Mouse (Mus musculus) mouse embryonic stem cell (cell line): ENCODE measurements around the gene Tmem135.

ENCODE experiments used
- in situ Hi-C, 2 experiments: fragments of 300-500 bp; cut with MboI; formaldehyde crosslinking; loops; 1 replicate in 1 of 2; 3 replicates in 1 of 2; pipeline ENCODE4 v1.14.3; 2019 to 2020; ENCODE audit warnings: low sequenced_read_pairs in 2 of 2, low pct_unique_long_range_greater_than_20kb in 1 of 2, mixed read lengths in 1 of 2; ENCODE audit not compliant: unreplicated experiment in 1 of 2

Tmem135 gene

DNA sequence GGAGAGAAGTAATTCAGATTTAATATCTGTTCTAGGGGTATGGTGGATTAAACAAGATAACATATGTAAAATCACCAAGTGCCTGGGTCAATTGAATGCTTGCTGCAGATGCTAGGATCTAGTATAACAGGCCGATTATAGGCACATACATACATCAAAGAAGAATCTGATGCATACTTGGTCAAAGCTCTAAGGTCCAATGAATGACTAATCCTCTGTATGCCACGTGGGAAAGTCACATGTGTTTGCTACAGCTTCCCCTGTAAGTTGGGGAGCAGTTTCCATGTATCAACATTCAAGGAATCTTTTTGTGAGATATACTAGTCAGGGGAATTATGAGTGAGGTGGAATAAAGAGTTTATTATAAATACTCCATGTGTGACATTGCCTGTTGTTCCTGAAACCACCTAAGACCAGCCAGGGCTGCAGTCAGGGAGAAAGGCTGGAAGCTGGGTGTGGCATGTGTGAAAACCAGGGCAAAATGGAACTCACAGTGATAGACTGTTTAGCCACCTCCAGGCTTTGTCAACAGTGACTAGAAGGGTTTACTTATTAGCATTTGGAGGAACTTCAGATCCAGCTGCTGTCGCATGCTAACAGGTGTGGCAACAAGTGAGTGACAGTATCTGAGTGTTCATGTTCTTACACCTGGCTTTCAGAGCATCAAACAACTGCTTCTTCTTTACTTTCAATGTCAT is 6.0 kb downstream of the Tmem135 start:
- in situ Hi-C loops: no loop called here

DNA sequence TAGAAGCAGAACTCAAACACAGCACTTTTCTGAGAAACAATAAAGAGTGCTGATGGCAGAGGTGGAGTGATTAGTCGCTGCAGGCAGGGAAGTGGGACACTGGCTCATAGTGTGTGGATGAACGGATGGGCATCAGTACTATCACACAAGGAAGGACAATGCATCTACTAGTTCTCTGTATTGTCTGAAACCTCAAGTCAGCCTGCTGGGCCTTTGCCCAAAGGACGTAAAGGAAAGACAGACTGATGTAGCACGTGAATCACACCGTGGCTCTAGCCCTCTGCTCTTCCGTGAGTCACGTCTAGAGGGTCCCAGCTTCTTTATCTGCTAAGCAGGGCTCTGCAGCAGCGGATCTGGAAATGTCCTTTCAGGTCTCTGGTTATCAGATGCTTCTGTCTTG is 7.6 kb downstream of the Tmem135 start:
- in situ Hi-C loops: no loop called here

DNA sequence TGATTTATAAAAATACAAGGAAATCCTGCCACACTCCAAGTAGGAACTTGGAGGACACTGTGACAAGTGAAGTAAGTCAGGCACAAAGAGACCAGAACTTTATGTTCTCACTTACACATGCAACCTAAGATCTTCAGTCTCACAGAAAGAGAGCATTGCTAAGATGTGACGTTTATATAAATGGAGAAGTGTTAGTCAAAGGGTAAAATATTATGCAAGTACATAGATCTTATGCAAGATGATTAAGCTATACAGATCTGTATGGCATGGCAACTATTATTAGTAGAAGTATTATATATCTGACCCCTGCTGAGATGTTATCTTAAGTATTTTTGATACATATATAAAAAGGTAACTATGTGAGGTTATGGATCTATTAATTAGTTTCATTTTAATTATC is 8.6 kb downstream of the Tmem135 start:
- in situ Hi-C loops: no loop called here

DNA sequence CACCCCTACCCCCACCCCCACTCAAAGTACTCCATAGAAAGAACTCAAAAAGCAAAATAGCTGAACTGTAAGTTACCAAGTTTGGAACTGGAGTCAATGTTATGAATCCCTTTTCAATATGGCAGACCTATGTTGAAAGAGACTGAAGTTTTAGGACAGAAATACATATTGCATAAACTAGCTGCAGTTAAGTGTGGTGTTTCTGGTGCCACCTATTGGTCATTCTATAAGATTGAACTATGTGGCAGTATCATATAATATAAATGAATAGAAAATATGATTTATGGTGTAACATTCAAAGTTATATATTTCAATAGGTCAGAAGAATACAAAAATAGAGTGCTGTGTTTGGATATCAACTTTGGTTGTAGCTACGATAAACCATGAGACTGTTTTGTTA is 11.2 kb downstream of the Tmem135 start:
- in situ Hi-C loops: no loop called here

DNA sequence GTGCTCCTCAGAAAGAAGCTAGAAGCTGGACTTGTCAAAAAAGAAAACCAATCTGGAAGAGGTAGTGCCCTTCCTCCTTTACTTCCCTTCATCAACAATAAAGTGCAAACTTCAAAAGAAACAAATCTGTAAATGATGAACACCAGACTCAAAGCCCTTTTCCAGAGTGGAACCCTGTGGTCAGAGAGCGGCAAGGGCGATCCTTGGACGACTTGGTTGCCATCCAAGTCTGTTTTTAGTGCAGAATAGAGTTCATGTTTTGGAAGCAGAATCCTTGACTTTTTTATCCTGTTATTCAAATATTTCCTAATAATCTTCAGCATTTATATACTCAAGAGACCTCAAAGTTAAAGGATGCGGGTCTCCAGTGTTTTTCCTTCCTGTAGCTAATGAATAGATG is 11.6 kb downstream of the Tmem135 start:
- in situ Hi-C loops: no loop called here

DNA sequence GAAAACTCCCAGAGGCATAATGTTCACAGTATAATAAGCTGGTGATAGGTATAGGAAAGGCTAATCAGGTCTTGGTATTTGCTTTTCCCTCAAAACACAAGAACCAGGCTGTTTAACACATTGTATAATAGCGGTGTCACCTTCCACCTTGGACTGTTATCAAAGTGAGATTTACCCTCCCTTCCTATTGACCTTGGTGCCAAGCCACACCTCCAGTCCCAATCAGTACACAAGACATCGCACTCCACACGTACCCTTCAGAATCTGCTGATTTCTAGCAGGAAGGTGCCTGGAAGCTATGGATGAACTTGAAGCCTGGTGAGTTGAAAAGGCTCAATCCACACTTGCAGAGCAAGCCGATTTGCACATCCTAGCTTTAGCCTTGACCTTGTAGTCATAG is 12.2 kb downstream of the Tmem135 start:
- in situ Hi-C loops: no loop called here

DNA sequence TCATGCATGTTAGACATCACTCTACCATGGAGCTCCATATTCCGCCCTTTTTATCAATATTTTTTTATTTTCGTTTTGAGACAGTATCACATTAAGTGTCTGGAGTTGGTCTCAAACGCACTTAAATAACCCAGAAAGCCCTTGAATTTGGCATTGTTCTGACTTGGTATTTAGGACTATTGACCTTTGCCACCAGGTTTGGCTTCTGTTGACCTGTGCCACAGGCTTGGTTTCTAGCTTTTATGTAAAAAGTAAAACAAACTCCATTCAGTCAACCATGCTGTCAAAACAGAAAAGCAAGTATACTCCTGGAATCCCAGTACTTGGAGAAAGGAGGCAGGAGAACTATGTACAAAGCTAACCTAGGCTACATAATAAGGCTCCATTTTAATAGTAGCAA is 12.7 kb downstream of the Tmem135 start:
- in situ Hi-C loops: no loop called here

DNA sequence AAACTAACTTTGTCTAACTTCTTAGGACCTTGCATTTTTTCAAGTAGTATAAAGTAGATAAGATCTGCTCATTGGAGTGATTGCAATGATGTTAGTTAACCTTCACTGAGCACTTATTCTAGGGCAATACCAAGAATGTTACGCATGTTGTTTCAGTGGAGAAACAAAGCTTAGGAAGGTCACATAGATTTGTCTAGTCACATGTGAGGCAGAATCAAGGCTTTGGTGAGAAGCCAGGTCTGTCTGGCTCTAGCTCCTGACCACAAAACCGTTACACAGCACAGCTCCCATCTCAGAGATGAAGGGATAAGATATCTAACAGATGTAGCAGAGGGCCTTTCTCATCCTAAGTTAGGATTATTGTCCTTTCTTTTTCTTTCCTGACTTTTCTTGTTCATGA is 13.4 kb downstream of the Tmem135 start:
- in situ Hi-C loops: no loop called here

DNA sequence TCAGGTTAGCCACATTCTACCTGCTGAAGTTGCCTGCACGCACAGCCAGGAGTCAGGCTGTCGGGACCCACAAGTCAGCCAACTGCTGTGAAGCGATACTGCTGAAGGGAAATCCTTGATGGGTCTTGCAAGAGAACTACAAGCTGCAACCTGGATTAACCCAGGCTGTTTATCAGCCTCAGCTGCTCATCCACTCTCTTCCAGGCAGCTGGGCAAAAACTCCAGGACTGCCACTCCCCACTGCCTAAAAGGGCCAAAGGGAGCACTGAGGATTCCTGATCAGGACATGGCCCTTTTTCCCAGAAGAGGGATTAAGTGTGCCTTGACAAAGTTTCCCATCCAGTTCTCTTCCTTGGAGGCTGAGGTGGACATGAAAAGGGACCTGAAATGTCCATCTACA is 15.0 kb downstream of the Tmem135 start:
- in situ Hi-C loops: no loop called here

DNA sequence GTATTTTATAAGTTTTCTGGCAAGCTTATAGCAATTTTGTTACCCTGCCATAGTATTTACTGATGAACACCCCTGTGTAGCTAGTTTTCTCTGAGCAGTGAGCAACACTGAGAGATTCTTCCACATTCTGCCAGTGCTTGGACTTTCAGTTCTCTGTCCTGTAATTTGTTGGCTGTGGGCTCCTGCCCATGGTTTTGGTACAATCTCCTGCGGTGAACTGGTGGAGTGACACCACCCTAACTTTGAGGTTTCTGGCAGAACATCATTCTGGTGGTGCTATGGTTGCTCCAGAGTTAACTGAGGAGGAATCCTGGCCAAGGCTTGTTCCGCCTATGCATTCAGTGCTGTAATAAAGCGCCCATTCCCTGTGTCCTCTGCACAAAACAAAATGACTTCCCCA is 21.1 kb downstream of the Tmem135 start:
- in situ Hi-C loops: no loop called here

DNA sequence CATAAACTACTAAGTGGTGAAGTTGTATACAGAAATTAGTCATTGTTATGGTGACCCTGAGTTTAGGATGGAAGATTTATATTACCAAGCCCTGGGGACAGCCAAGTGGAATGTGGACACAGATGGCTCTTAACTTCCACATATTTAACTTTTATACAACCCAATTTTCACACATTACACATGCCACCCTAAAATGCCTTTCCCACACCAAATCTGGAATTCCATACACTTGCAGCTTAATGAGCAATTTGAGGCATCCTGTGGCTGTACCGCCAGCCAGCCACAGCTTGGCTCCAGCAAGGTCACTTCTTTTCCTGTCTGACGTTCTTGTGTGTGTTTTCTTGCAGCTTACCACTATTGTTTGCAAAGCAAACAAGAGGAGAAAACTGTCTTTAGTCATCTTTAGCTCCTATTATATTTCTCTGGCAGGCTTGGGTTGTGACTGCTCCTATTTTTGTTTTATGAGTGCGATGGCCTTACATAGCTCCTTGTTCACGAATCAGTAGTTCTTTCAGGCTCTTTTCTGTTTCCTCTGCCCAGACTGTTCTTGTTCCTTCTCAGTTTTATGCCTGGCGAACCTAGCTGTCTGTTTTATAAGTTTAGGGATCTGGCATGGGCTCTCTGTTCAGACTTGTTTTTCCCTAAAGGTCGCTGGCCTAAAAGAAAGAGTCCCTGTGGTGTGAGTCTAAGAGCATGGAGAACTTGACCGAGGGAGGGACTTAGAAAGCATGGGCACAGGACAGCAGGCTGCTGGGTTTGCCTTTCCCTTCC is 22.9 kb downstream of the Tmem135 start:
- in situ Hi-C loops: no loop called here

DNA sequence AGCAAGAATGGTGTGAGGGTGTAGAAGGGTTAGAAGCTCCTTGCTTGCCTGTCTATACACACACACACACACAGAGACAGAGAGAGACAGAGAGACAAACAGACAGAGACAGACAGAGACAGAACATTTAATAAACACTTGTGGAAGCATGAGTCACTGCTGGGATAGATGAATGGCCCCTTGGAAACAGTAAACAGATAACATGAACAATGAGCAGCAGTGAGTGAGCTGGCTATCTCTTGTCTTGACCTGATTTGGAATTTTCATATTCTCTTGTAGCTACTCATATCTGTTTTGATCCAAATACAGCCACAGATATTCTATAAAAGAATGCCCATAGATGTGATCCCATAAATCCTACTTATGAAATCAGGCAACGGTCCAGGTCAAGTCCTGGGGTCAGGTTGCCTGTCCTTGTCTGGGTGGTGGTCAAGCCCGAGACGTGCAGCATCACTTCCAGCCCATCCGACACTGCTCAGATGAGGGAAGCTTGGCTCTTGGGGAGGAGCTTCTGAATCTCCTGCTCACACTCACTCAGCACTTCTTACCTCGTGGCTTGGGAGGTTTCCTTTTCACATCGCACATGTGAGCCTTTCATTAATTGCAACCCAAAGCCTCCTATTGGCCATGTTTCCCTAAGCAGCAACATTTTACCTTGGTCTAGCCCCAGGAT is 32.3 kb downstream of the Tmem135 start:
- in situ Hi-C loops: no loop called here

DNA sequence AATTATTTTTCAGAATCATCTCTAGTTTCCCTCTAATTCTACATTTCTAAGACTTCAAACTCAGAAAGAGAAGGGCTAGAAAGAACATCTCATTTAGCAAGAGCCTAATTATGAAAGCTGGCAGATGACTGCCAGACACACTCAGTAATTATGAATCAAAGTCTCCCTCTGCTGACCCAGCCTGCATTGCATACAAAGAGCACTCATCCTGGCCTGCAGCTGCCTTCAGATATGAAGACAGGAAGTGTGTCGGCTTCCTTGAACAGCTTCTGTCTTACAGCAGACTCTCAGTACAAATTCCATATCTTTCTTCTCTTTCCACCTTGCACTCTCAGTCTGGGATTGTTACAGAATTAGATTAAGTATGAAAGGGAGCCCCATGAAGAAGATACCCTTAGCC is 33.1 kb downstream of the Tmem135 start:
- in situ Hi-C loops: no loop called here

DNA sequence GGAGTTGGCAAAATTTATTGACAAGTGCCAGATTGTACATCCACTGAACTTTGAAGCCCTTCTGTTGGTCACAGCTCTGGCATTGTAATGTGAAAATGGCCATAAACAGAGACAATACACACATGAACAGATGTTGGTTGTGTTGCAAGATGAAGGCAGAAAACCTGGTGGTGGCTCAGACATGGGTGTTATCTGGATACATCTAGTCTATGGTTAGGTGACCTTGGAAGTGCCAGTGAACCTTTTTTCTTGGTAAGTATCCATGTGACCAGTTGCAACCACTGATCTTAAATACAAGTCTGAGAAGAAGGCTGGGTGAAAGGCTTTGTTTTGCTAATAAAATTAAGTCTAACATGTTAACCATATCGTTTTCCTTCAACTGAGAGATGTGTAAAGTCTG is 33.9 kb downstream of the Tmem135 start:
- in situ Hi-C loops: no loop called here

DNA sequence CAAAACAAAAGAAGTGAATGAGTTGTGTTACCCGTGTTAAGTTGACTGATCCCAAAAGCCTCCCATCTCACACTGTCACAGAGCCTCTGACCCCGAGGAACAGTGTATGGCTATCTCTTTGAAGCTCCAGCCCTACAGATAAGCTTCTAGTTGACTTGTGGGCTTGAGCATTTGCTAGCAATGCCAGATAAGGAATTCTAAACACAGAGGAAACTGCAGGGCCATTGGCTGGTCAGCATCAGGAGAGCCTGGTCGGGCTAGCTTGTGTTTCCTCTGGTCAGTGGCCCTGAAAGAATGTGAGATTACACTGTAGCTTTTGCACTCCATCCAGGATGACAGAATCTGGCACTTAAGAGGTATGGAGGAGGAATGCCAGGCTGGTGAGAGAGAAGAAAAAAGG is 36.4 kb downstream of the Tmem135 start:
- in situ Hi-C loops: no loop called here

DNA sequence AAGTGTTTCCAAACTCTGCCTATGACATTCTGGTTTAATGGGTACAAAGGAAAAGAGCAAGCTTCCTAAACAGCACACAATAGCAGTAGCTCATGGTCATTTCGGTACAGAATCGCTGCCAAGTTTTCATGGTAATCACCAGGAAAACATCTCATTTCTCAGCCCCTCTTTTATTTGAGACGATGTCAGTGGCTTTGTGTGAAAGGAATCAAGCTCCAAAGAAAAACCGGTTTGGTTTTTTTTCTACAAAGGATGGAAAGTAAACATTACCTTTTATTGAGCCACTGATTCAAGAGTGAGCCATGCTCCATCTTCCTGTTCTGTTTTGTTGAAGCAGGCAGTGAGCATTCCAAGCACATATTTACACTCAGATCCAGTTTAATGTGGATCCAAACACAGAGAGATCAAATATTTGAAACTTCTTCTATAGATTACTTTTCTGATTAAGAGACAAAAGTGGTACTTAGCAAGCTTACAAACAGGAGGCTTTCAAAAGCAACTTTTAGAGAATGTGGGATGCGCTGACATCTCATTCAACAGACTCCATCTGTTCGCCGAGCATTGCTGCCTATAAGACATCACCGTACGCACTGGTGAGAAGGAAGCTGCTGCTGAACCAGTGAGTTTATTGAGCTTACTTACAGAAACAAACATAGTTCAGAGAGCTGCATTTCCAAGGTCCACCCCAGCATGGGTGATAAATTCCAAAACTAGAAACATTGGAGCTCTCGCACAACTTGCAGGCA is 38.7 kb downstream of the Tmem135 start:
- in situ Hi-C loops: no loop called here

DNA sequence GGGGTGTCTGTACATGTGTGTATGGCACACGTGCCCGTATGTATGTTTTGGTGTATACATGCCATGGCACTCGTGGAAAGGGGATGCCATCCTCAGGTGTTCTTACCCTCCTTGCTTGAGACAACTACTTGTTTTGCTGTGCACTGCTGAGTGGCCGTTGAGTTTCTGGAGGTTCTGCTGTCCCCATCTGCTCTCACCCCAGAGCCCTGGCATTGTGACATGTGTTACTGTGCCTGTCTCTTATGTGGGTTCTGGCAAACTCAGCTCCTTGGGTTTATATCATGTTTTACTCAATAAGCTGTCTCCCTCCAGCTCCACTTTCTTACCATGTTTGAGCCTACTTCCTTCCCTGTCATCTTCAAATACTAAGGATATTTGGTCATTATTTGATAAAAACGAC is 40.0 kb downstream of the Tmem135 start:
- in situ Hi-C loops: no loop called here

DNA sequence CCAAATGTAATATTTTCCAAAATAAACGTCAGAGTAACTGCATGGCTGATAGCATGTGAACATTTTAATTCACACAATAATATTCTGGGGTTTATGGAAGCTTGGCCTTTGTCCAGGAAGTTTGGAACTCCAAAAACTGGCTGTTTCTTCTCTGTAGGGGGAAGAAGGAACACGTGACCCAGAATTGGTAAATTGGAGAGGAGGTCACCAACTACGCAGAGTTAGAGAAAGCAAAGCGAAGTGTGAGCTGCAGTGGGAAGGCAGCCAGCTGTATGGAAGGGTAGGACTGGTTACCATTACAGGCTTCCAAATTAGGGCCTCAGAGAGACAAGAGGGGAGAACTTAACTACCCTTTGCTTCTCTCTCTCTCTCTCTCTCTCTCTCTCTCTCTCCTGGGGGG is 47.7 kb downstream of the Tmem135 start:
- in situ Hi-C loops: no loop called here
